Mouse (Mus musculus) hematopoietic stem cell, adult 5-6 weeks (primary cell): Measurements from ENCODE around the gene Lars2. TPM values are rescaled to one million over a fixed set of nuclear protein-coding genes. Genes with fewer than 3 reads are reported as not detected.

Source experiments
- ATAC-seq, 2 experiments: fragments of 125-278 bp in 1 of 2; replicated peaks in 1 of 2; 2 replicates each; pipeline ENCODE4 v1.8.0; 2016 to 2017; ENCODE audit warnings: inconsistent platforms in 2 of 2, mild to moderate bottlenecking in 2 of 2, moderate number of reproducible peaks in 2 of 2, low read depth in 1 of 2, moderate TSS enrichment in 1 of 2; ENCODE audit not compliant: low FRiP score in 2 of 2, poor library complexity in 2 of 2, severe bottlenecking in 2 of 2, insufficient read depth in 1 of 2, low TSS enrichment in 1 of 2
- total RNA-seq: library from RNA; stranded (forward); fragments of 172-1452, 232-1000 nt; gene quantifications from 2 replicates; pipeline ENCODE4 v1.2.3, GENCODE M21; 2017

Gene Lars2
- total RNA-seq, 1 experiment from 2014 or later = 18.6 TPM

- ATAC-seq = no peak
These were observed 119.9 kb downstream of the Lars2 start for GRCm38 (mm10) chr9:123486635-123487034.

GRCm38 (mm10) chr9:123489073-123489472 is 122.3 kb downstream of the Lars2 start:
- no peak for ATAC-seq

- ATAC-seq = no peak
These were observed 123.1 kb downstream of the Lars2 start for GRCm38 (mm10) chr9:123489727-123490343.

- ATAC-seq = no peak
These were observed 124.2 kb downstream of the Lars2 start for GRCm38 (mm10) chr9:123490930-123491329.

- ATAC-seq = peak; percentile 33 to 42; a peak in 3 of 4 replicates
These were observed 125.3 kb downstream of the Lars2 start for GRCm38 (mm10) chr9:123491917-123492585.

- ATAC-seq = no peak
These were observed 129.9 kb downstream of the Lars2 start for GRCm38 (mm10) chr9:123496665-123497064.

GRCm38 (mm10) chr9:123497906-123498305 is 131.2 kb downstream of the Lars2 start:
- ATAC-seq = peak; percentile 97 to 98

GRCm38 (mm10) chr9:123500480-123500879 is 133.8 kb downstream of the Lars2 start:
- no peak for ATAC-seq

GRCm38 (mm10) chr9:123503171-123503834 is 136.6 kb downstream of the Lars2 start:
- ATAC-seq = no peak

- peak; percentile 84 to 92 for ATAC-seq
These were observed 137.6 kb downstream of the Lars2 start for GRCm38 (mm10) chr9:123504325-123504724.

GRCm38 (mm10) chr9:123505598-123505997 is 138.9 kb downstream of the Lars2 start:
- no peak for ATAC-seq

- ATAC-seq = no peak
These were observed 139.8 kb downstream of the Lars2 start for GRCm38 (mm10) chr9:123506270-123507146.

GRCm38 (mm10) chr9:123507380-123507779 is 140.7 kb downstream of the Lars2 start:
- ATAC-seq = no peak

- no peak for ATAC-seq
These were observed 142.3 kb downstream of the Lars2 start for GRCm38 (mm10) chr9:123508986-123509385.

- peak; percentile 32 to 53; a peak in 2 of 4 replicates for ATAC-seq
These were observed 143.2 kb downstream of the Lars2 start for GRCm38 (mm10) chr9:123509638-123510604.

- ATAC-seq = no peak
These were observed 144.2 kb downstream of the Lars2 start for GRCm38 (mm10) chr9:123510926-123511325.
